Mouse (Mus musculus): Measurements from ENCODE around the gene Pamr1. TPM values are rescaled to one million over a fixed set of nuclear protein-coding genes. Genes with fewer than 3 reads are reported as not detected.
A peak's percentile ranks its signal among the peaks of the same experiment; 100 is the strongest.

Gene Pamr1
- polyA plus RNA-seq, 1 experiment from 2014 or later: 59.4 TPM

DNA sequence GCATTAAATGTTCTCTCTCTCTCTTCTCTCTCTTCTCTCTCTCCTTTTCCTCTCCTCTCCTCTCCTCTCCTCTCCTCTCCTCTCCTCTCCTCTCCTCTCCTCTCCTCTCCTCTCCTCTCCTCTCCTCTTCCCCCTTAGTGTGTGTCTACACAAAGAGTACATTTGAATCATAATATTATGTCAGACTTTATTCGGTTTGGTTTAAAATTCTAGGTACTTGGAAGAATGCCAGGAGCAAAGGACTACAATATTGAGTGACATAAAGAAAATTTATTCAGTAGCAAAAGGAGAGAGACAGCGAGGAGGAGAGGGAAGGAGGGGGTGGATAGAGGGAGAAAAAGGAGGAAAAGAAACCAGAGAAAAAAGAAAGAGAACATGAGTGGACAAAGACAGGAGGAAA is 88.9 kb downstream of the Pamr1 start:
- no peak overlapping the region for H3K27ac ChIP-seq
- no peak overlapping the region for H3K9ac ChIP-seq
- no peaks in the 10 kb centered on the region for H3K9me3 ChIP-seq
- no peak overlapping the region for H3K4me3 ChIP-seq
- no peak overlapping the region for H3K4me2 ChIP-seq
- 57% methylated on average over 2 of the region's 2 CpGs for WGBS
- H3K27me3 ChIP-seq: no peaks in the 10 kb centered on the region
- ATAC-seq (ENCODE audit: insufficient number of reproducible peaks, low FRiP score, low TSS enrichment, low read depth): no peak
- no peaks in the 10 kb centered on the region for H3K4me1 ChIP-seq
- H3K36me3 ChIP-seq: peaks cover 3% of the 10 kb centered on the region; the same call in 1 of the 2 replicates

DNA sequence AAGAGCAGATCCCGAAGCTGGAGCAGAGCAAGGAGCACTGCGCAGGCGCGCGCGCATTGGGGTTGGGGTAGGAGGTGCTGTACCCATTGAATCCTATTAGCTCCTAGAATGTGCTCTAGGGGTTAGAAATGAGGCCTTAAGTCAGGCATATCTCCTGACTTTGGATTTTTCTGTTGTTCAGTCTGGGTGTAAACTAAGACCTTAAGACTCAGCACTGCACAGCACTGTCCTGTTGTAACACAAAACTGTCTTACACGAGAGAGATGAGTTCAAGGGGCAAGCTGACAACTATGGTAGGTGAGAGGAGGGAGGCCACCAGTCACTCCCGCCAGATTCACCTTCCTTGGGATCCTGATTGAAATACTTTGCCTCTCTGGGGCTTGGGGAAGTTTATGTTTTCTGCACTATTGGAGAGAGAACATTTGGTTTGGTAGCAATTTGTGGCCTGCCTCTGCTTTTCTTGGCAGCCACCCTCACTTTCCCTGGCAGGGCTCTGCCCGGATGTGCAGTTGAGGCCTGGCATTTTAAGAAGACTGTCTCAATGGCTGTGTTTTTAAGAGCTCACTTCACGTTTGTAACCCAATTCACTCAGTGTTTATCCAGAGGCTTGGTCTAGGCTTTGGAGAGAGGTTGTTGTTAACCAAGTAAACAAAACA is 99.2 kb downstream of the Pamr1 start:
- Histone ChIP-seq H3K9ac (no peak overlapping the region), H3K9me3 (no peaks in the 10 kb centered on the region), H3K4me2 (no peak overlapping the region), H3K27me3 (no peaks in the 10 kb centered on the region), H3K4me3 (no peak overlapping the region), H3K4me1 (peaks cover 6% of the 10 kb centered on the region), H3K27ac (0 out of 2 replicates have a peak overlapping the region, but pooled peaks have one; percentile 1), H3K36me3 (no peaks in the 10 kb centered on the region)
- no peak for ATAC-seq (ENCODE audit: insufficient number of reproducible peaks, low FRiP score, low TSS enrichment, low read depth)
- WGBS: 74% methylated on average over 10 of the region's 10 CpGs

DNA sequence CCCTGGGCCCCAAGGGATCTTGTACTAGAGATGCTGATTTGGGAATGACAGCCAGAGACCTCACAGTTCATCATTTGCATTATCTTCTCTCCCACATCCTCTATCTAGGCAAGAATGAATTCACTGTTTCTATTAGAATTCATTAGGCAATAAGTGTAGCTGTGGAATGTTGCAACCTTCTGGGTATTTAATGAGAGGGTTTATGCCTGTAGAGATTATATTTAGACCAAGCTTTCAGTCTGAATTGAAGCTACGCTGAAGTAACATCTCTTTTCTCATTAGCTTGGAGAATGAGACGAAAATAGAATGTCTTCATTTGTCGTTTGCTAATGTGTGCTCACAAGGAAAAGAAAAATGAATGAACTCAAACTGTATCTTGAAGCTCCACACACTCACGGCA is 100.5 kb downstream of the Pamr1 start:
- H3K9ac ChIP-seq: no peak overlapping the region
- H3K36me3 ChIP-seq: no peaks in the 10 kb centered on the region
- no peak overlapping the region for H3K4me2 ChIP-seq
- WGBS: 79% methylated on average over 4 of the region's 4 CpGs
- no peaks in the 10 kb centered on the region for H3K27me3 ChIP-seq
- H3K4me3 ChIP-seq: no peak overlapping the region
- ATAC-seq (ENCODE audit: insufficient number of reproducible peaks, low FRiP score, low TSS enrichment, low read depth): no peak
- peaks cover 6% of the 10 kb centered on the region for H3K4me1 ChIP-seq
- H3K27ac ChIP-seq: no peak overlapping the region
- no peaks in the 10 kb centered on the region for H3K9me3 ChIP-seq

DNA sequence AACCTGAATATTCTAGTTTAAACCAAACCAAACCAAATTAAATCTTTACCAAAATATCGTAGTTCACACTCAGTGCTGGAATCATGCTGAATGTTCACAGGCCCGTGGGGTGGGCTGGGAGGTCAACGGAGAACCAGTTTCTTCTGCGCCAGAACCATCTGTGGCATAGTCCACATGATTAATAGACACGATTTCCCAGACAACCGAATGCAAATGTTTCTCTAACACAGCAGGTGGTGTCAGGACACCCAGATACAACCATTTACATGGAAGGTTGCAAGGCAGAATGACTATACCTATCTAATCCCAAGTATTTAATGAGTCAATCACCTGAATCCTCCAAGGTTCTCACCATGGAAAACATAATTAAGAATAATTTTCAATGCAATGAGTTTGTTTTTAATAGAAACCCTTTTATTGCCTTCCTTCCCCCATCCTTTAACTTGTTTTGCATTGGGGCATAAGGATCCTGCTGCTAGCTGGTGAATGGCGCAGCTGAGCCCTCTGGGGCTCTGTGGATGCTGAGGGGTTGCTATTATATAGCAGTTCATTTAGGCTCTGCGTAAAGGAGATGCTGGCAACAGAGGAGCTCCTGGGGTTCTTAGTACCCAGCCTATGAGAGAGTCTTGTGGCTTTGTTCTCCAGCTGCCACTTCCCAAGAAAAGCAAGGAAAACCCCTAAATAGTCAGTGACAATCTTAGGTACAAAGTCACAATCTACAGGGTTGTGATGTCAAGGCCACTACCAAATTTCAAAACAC is 106.3 kb downstream of the Pamr1 start:
- no peak for ATAC-seq (ENCODE audit: insufficient number of reproducible peaks, low FRiP score, low TSS enrichment, low read depth)
- Histone ChIP-seq H3K4me1 (peaks cover 18% of the 10 kb centered on the region), H3K36me3 (no peaks in the 10 kb centered on the region), H3K4me3 (no peak overlapping the region), H3K27me3 (peaks cover 43% of the 10 kb centered on the region), H3K9ac (no peak overlapping the region), H3K9me3 (no peaks in the 10 kb centered on the region), H3K4me2 (no peak overlapping the region), H3K27ac (no peak overlapping the region)
- 66% methylated on average over 8 of the region's 8 CpGs for WGBS

DNA sequence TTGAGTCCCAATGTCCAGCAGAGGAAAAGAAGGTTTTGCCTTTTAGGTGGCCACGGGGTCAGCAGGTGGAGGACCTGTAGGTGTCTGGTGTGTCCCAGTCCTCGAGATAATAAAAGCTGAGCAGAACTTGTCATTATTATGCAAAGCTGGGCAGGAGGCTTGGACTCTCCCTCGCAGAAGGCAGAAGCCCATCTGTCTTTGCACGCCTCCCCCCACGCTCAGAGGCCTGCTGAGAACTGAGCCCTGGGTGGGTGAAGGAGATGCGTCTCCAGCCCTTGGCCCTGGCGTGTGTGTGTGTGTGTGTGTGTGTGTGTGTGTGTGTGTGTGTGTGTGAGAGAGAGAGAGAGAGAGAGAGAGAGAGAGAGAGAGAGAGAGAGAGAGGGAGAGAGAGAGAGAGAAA is 107.9 kb downstream of the Pamr1 start:
- H3K4me2 ChIP-seq: no peak overlapping the region
- H3K27me3 ChIP-seq: peaks cover 50% of the 10 kb centered on the region
- WGBS: 25% methylated on average over 7 of the region's 7 CpGs

DNA sequence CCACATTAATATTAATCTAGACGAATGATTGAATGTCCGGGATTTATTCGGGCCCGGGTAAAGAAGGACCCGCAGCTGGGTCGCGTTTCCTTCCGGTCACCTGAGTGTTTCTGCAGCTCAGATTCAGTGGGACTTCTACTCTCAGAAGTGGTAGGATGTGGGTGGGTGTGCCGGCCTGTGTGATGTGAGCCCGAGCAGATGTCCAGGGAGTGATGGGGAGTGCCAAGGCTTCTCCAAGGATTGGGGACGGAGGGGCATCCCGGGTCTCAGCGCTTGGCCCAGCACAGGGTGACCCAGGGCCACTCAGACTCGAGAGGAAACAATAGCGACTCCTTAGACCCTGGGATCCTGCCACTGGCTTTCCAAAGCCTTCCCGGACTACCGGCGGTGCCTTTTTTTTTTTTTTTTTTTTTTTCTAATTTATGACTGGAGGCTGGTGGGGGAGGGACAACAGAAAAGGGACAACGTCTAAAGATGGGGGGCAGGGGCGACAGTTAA is 108.4 kb downstream of the Pamr1 start, which contains the start of gene Slc1a2:
Gene Slc1a2, plus strand, starts transcription at position 497 of the 498 bp plus-strand sequence.
- no peak for ATAC-seq (ENCODE audit: insufficient number of reproducible peaks, low FRiP score, low TSS enrichment, low read depth)
- peaks cover 50% of the 10 kb centered on the region for H3K27me3 ChIP-seq
- under 1% methylated on average over 20 of the region's 20 CpGs for WGBS

More for the DNA sequence above, 107.9 kb downstream of the Pamr1 start:
- ATAC-seq (ENCODE audit: insufficient number of reproducible peaks, low FRiP score, low TSS enrichment, low read depth): no peak
- Histone ChIP-seq H3K9ac (no peak overlapping the region), H3K4me1 (peaks cover 18% of the 10 kb centered on the region), H3K27ac (no peak overlapping the region), H3K4me3 (0 out of 2 replicates have a peak overlapping the region, but pooled peaks have one; percentile 61), H3K36me3 (no peaks in the 10 kb centered on the region), H3K9me3 (no peaks in the 10 kb centered on the region)

DNA sequence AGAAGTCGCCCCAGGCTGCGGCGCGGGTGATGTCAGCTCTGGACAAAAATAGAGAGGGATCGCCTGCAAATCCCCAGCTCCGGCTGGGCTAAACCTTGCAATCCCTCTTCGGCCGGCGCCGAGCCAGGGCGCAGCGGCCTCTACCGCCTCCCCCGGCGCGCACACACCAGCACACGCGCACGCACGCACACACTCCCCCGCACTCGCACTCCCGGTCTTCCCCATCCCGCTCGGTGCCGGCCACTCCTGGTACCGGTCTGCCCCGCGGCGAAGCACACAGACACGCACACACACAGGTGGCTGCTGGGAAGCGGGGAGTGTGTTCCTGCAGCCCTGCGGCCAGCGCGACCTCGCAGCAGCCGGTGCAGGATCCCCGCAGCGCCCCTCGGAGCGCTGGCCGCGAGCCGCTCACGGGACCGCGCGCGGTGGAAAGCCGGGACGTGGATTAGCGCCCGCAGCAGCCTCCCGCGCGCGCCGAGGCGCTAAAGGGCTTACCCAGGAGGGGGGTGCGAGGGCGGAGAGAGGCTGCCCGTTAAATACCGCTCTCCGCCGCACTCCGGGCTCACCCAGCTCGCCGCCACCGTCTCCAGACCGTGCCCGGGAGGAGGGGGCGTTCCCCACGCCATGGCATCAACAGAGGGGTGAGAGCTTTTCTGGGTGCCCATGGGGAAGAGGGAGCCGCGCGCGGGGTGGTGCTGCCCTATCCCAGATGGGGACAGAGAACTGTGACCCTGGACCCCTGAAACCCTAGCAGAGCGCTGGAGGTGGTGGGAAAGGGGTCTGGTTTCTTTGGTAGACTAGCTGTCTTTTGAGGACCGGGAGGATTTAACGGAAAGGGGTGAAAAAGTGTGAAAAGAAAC is 109.1 kb downstream of the Pamr1 start:
- Histone ChIP-seq H3K4me1 (peaks cover 22% of the 10 kb centered on the region), H3K27me3 (peaks cover 50% of the 10 kb centered on the region), H3K9ac (peak overlapping the region; percentile 31), H3K9me3 (no peaks in the 10 kb centered on the region), H3K4me3 (peak overlapping the region; percentile 61), H3K27ac (no peak overlapping the region; the same call in 1 of the 2 replicates), H3K4me2 (peak overlapping the region; percentile 98), H3K36me3 (no peaks in the 10 kb centered on the region)
- ATAC-seq (ENCODE audit: insufficient number of reproducible peaks, low FRiP score, low TSS enrichment, low read depth): peak; percentile 74
- WGBS: under 1% methylated on average over 80 of the region's 80 CpGs

More for the DNA sequence above, 108.4 kb downstream of the Pamr1 start, which contains the start of gene Slc1a2:
- peak within 1 kb of the TSS; percentile 31 for H3K9ac ChIP-seq
- no peak within 1 kb of the TSS; the same call in 1 of the 2 replicates for H3K27ac ChIP-seq
- H3K4me1 ChIP-seq: peaks cover 19% of the 10 kb centered on the region
- H3K4me2 ChIP-seq: peak within 1 kb of the TSS; percentile 98
- no peaks in the 10 kb centered on the region for H3K9me3 ChIP-seq
- H3K36me3 ChIP-seq: no peaks in the 10 kb centered on the region
- peak within 1 kb of the TSS; percentile 61 for H3K4me3 ChIP-seq

DNA sequence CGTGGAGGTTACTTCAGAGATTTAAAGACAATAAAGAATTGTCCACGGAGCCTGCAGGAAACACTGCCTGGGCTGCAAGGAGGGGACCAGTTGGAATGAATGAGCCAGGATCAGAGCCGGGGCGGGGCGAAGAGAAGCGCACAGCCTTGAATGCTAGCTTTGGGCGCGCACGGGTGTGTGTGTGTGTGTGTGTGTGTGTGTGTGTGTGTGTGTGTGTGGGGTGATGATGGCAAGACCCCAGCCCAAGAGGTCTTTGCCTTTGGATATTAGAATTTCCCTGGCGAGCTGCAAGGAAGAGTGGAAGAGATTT is 109.7 kb downstream of the Pamr1 start:
- WGBS: 1% methylated on average over 10 of the region's 10 CpGs
- peak overlapping the region; percentile 61 for H3K4me3 ChIP-seq
- H3K9me3 ChIP-seq: no peaks in the 10 kb centered on the region
- H3K27ac ChIP-seq: no peak overlapping the region
- ATAC-seq (ENCODE audit: insufficient number of reproducible peaks, low FRiP score, low TSS enrichment, low read depth): no peak
- H3K4me1 ChIP-seq: peaks cover 22% of the 10 kb centered on the region
- peaks cover 50% of the 10 kb centered on the region for H3K27me3 ChIP-seq
- H3K9ac ChIP-seq: no peak overlapping the region
- H3K36me3 ChIP-seq: no peaks in the 10 kb centered on the region
- H3K4me2 ChIP-seq: peak overlapping the region; percentile 98

DNA sequence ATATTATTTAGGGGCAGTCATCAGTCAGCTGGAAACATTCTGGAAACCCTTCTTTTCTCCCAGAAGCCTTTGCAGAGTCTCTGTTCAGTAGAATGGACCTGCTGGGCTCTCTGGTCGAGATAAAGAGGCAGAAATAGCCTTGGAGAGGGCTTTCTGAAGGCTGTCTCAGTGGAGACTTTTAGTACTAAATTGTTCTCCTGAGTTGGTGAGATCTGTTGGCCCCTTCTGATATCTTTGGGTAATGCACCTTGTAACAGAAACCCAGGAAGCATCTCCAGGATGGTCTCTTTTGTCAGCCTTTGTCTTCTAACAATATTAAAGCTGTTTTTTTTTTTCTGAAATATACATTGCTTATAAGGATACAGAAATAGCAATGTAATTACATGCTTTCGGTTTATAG is 111.2 kb downstream of the Pamr1 start:
- Histone ChIP-seq H3K27ac (no peak overlapping the region), H3K36me3 (no peaks in the 10 kb centered on the region), H3K4me2 (no peak overlapping the region), H3K27me3 (peaks cover 50% of the 10 kb centered on the region), H3K9ac (no peak overlapping the region), H3K4me1 (peaks cover 22% of the 10 kb centered on the region), H3K4me3 (no peak overlapping the region), H3K9me3 (no peaks in the 10 kb centered on the region)
- WGBS: 58% methylated on average over 2 of the region's 2 CpGs
- ATAC-seq (ENCODE audit: insufficient number of reproducible peaks, low FRiP score, low TSS enrichment, low read depth): no peak

DNA sequence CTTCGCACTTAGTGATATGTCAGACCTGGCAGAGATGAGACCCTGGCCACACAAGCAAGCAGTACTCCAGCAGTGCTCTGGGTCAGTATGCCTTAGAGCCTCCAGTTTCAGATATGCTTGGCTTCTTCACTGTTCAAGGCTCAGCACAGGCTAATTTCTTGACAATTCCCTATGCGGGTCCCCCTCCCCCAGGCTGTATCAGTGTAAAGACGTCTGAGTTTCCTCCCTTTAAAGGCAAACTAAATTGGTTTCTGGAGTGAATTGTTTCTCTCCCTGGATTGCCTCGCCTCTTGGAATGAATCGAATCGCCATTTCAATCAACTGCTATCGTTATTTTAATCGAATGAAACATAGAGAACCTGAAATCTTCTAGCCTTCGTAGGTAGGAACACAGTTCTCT is 113.1 kb downstream of the Pamr1 start:
- no peak for ATAC-seq (ENCODE audit: insufficient number of reproducible peaks, low FRiP score, low TSS enrichment, low read depth)
- no peak overlapping the region for H3K27ac ChIP-seq
- no peaks in the 10 kb centered on the region for H3K9me3 ChIP-seq
- peaks cover 44% of the 10 kb centered on the region for H3K27me3 ChIP-seq
- H3K36me3 ChIP-seq: no peaks in the 10 kb centered on the region
- no peak overlapping the region for H3K4me3 ChIP-seq
- H3K4me1 ChIP-seq: peaks cover 22% of the 10 kb centered on the region
- H3K9ac ChIP-seq: no peak overlapping the region
- H3K4me2 ChIP-seq: no peak overlapping the region
- WGBS: 59% methylated on average over 9 of the region's 9 CpGs

DNA sequence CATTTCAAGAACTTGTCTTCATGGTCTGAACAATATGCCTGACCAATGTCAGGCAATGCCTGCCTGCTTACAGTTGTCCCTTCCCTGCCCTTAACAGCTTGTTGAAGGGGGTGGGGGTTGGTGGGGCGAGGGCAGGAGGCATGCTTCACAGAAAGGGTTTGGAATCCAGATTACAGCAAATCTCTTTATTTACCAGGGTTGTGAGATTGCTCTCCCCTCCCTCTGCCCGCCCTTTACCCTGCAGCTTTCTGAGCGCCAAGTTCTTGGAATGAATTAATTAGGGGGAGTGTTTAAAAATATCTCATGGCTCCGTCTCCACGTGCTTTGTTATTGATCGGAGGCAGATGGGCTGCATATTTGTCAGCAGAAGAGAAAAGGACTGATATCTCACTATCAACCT is 113.5 kb downstream of the Pamr1 start:
- Histone ChIP-seq H3K9me3 (no peaks in the 10 kb centered on the region), H3K4me3 (no peak overlapping the region), H3K9ac (no peak overlapping the region), H3K27ac (no peak overlapping the region), H3K4me2 (no peak overlapping the region), H3K27me3 (peaks cover 41% of the 10 kb centered on the region), H3K36me3 (no peaks in the 10 kb centered on the region), H3K4me1 (peaks cover 19% of the 10 kb centered on the region)
- 22% methylated on average over 6 of the region's 6 CpGs for WGBS
- no peak for ATAC-seq (ENCODE audit: insufficient number of reproducible peaks, low FRiP score, low TSS enrichment, low read depth)

Measured in limb, embryonic 15.5 days (tissue).